In genomic region chr9:45345516-45345915, GRCm38 (mm10) we compare ENCODE assay signal across 9 mouse cellular contexts. TPM values are rescaled to one million over a fixed set of nuclear protein-coding genes. Genes with fewer than 3 reads are reported as not detected.
DNase-seq lines count a peak whose midpoint lies in the region; ATAC-seq and TF ChIP-seq lines count a peak whose summit lies in the region.
"Had no signal": no experiment of that assay in that cellular context is flagged by ENCODE, and none has a peak within 500 bp of the region (broad histone marks: within the 10 kb centered on the region; RNA-seq: fewer than 3 reads in every experiment).

No protein-coding gene starts in this region.

- no peaks in the 10 kb centered on the region for H3K9me3 ChIP-seq in midbrain, embryonic 14.5 days (ENCODE audit: control insufficient read depth, low read length)
- H3K9me3 ChIP-seq in midbrain, embryonic 10.5 days (replicated peaks): no peaks in the 10 kb centered on the region
- no peaks in the 10 kb centered on the region for H3K9me3 ChIP-seq in kidney, postnatal 0 days (replicated peaks; ENCODE audit: low read length)
- H3K9me3 ChIP-seq in intestine, embryonic 15.5 days: no peaks in the 10 kb centered on the region

- H3K36me3 ChIP-seq in midbrain, embryonic 14.5 days (ENCODE audit: control insufficient read depth, insufficient read depth, low read length): no peaks in the 10 kb centered on the region
- no peaks in the 10 kb centered on the region for H3K36me3 ChIP-seq in midbrain, embryonic 10.5 days
- H3K36me3 ChIP-seq in kidney, postnatal 0 days (ENCODE audit: insufficient read depth, low read length): no peaks in the 10 kb centered on the region
- no peaks in the 10 kb centered on the region for H3K36me3 ChIP-seq in intestine, embryonic 15.5 days

- no peak overlapping the region for H3K27ac ChIP-seq in midbrain, embryonic 14.5 days (replicated peaks; ENCODE audit: low read depth, low read length)
- H3K27ac ChIP-seq in midbrain, embryonic 10.5 days (replicated peaks): no peak overlapping the region
- H3K27ac ChIP-seq in kidney, postnatal 0 days: no peak overlapping the region
- H3K27ac ChIP-seq in intestine, embryonic 15.5 days: no peak overlapping the region

- WGBS in midbrain, embryonic 14.5 days: 76% methylated on average over 2 of the region's 2 CpGs
- 78% methylated on average over 2 of the region's 2 CpGs for WGBS in midbrain, embryonic 10.5 days
- WGBS in kidney, postnatal 0 days: 31% methylated on average over 2 of the region's 2 CpGs
- 53% methylated on average over 2 of the region's 2 CpGs for WGBS in intestine, embryonic 15.5 days

- peak; percentile 29 for DNase-seq in gastrocnemius, adult 18-20 months (ENCODE audit: low spot score)
- DNase-seq in gastrocnemius, adult 8-10 months (ENCODE audit: low spot score in 2 of 2): no peak
- peak; percentile 77 for DNase-seq in midbrain, embryonic 14.5 days
- DNase-seq in midbrain, embryonic 10.5 days (ENCODE audit: low spot score): no peak
- peak; percentile 38 to 55 for DNase-seq in cerebellum, postnatal 36 days
- DNase-seq in kidney, postnatal 0 days (ENCODE audit: low spot score): peak; percentile 81
- no peak for DNase-seq in ovary, postnatal 10 days (ENCODE audit: low spot score)

- no peak overlapping the region for H3K4me2 ChIP-seq in midbrain, embryonic 14.5 days (ENCODE audit: low read length)
- no peak overlapping the region for H3K4me2 ChIP-seq in kidney, postnatal 0 days (ENCODE audit: low read length)
- no peak overlapping the region for H3K4me2 ChIP-seq in intestine, embryonic 15.5 days (replicated peaks)

- H3K4me1 ChIP-seq in midbrain, embryonic 14.5 days (ENCODE audit: control insufficient read depth, insufficient read depth, low read length): no peaks in the 10 kb centered on the region
- H3K4me1 ChIP-seq in midbrain, embryonic 10.5 days: peaks cover 6% of the 10 kb centered on the region; the same call in 1 of the 2 replicates
- no peaks in the 10 kb centered on the region for H3K4me1 ChIP-seq in kidney, postnatal 0 days (replicated peaks; ENCODE audit: insufficient read depth, low read length)
- H3K4me1 ChIP-seq in intestine, embryonic 15.5 days (replicated peaks): no peaks in the 10 kb centered on the region

- no peak for ATAC-seq in midbrain, embryonic 14.5 days (ENCODE audit: low FRiP score, low TSS enrichment)
- ATAC-seq in kidney, postnatal 0 days (replicated peaks; ENCODE audit: low FRiP score, low read depth): peak; percentile 57; the same call in 1 of the 2 replicates
- no peak for ATAC-seq in intestine, embryonic 15.5 days
- ATAC-seq: Patski had no signal

- H3K27me3 ChIP-seq in midbrain, embryonic 14.5 days (ENCODE audit: control insufficient read depth, insufficient read depth, low read length): no peaks in the 10 kb centered on the region
- H3K27me3 ChIP-seq in midbrain, embryonic 10.5 days (ENCODE audit: low read depth, poor library complexity, severe bottlenecking): no peaks in the 10 kb centered on the region
- H3K27me3 ChIP-seq in kidney, postnatal 0 days (ENCODE audit: insufficient read depth, low read length): no peaks in the 10 kb centered on the region
- H3K27me3 ChIP-seq in intestine, embryonic 15.5 days (replicated peaks): no peaks in the 10 kb centered on the region

- peak; percentile 83 for TF ChIP-seq CTCF in kidney, postnatal 0 days (IDR thresholded peaks at IDR 0.05; ENCODE audit: low read depth)

- H3K9ac ChIP-seq in midbrain, embryonic 14.5 days (replicated peaks; ENCODE audit: low read length): no peak overlapping the region
- no peak overlapping the region for H3K9ac ChIP-seq in kidney, postnatal 0 days (ENCODE audit: low read depth, low read length)
- no peak overlapping the region for H3K9ac ChIP-seq in intestine, embryonic 15.5 days

- H3K4me3 ChIP-seq in midbrain, embryonic 14.5 days (replicated peaks; ENCODE audit: low read depth, low read length): no peak overlapping the region
- H3K4me3 ChIP-seq in midbrain, embryonic 10.5 days: no peak overlapping the region
- H3K4me3 ChIP-seq in kidney, postnatal 0 days (replicated peaks; ENCODE audit: low read depth, low read length): no peak overlapping the region
- no peak overlapping the region for H3K4me3 ChIP-seq in intestine, embryonic 15.5 days (replicated peaks)

RNA-seq across cellular contexts. Expression of gene Fxyd6, which starts 24.5 kb away (rescaled TPM):
- 10 to 100 TPM; 55.0 to 93.3 TPM for total RNA-seq in gastrocnemius, adult 18-20 months (2021)
- 10 to 100 TPM; 42.6 to 50.9 (median 47.3) TPM for total RNA-seq in gastrocnemius, adult 8-10 months (2022)
- polyA plus RNA-seq in midbrain, embryonic 14.5 days (2014; fragmentation: Nextera tagmentation; extraction: Ambion mirVana): 348 and 508 TPM in 2 replicates
- polyA plus RNA-seq in midbrain, embryonic 10.5 days (2016; fragmentation: Nextera tagmentation; extraction: Ambion mirVana): 164 and 189 TPM in 2 replicates
- 141 and 147 TPM in 2 replicates for polyA plus RNA-seq in kidney, postnatal 0 days (2015; fragmentation: Nextera tagmentation; extraction: Ambion mirVana)
- polyA plus RNA-seq in intestine, embryonic 15.5 days (2015; fragmentation: Nextera tagmentation; extraction: Ambion mirVana): 76.5 and 77.2 TPM in 2 replicates

RNA-seq across cellular contexts. Expression of gene Tmprss13, which starts 26.6 kb away (rescaled TPM):
- total RNA-seq in gastrocnemius, adult 18-20 months (2021): under 1 TPM; 0.27 to 0.64 TPM
- 1 to 10 TPM in 1 of 4 experiments, under 1 TPM in 3; 0.16 to 1.3 (median 0.50) TPM for total RNA-seq in gastrocnemius, adult 8-10 months (2022)
- polyA plus RNA-seq in midbrain, embryonic 14.5 days (2014; fragmentation: Nextera tagmentation; extraction: Ambion mirVana): 0.07 TPM in 1 of 2 replicates, not detected in the other
- 0.05 TPM in 1 of 2 replicates, not detected in the other for polyA plus RNA-seq in midbrain, embryonic 10.5 days (2016; fragmentation: Nextera tagmentation; extraction: Ambion mirVana)
- 0.46 and 0.76 TPM in 2 replicates for polyA plus RNA-seq in kidney, postnatal 0 days (2015; fragmentation: Nextera tagmentation; extraction: Ambion mirVana)
- 0.36 and 0.40 TPM in 2 replicates for polyA plus RNA-seq in intestine, embryonic 15.5 days (2015; fragmentation: Nextera tagmentation; extraction: Ambion mirVana)
- polyA plus RNA-seq: Patski had no signal

RNA-seq across cellular contexts. Expression of gene Fxyd2, which starts 54.0 kb away (rescaled TPM):
- 1 to 10 TPM; 2.4 to 3.8 TPM for total RNA-seq in gastrocnemius, adult 18-20 months (2021)
- total RNA-seq in gastrocnemius, adult 8-10 months (2022): 1 to 10 TPM in 2 of 4 experiments, under 1 TPM in 1, not detected in 1; 0.88 to 3.6 (median 1.7) TPM
- polyA plus RNA-seq in midbrain, embryonic 14.5 days (2014; fragmentation: Nextera tagmentation; extraction: Ambion mirVana): 8.0 and 14.1 TPM in 2 replicates
- 0.83 and 1.8 TPM in 2 replicates for polyA plus RNA-seq in midbrain, embryonic 10.5 days (2016; fragmentation: Nextera tagmentation; extraction: Ambion mirVana)
- 2,817 and 2,959 TPM in 2 replicates for polyA plus RNA-seq in kidney, postnatal 0 days (2015; fragmentation: Nextera tagmentation; extraction: Ambion mirVana)
- 2.6 and 3.0 TPM in 2 replicates for polyA plus RNA-seq in intestine, embryonic 15.5 days (2015; fragmentation: Nextera tagmentation; extraction: Ambion mirVana)

Comparison
In these comparisons a context has a peak if more than half of its experiments do, and no peak if none do; other contexts are left out.
1. DNase-seq: peak in gastrocnemius, adult 18-20 months (single experiment), midbrain, embryonic 14.5 days (single experiment), cerebellum, postnatal 36 days (2 of 2) and kidney, postnatal 0 days (single experiment); none in gastrocnemius, adult 8-10 months (0 of 2), midbrain, embryonic 10.5 days (single experiment) and ovary, postnatal 10 days (single experiment).
2. RNA of gene Fxyd2, which starts 54.0 kb away (polyA plus RNA-seq): 2,817 to 2,959 TPM in kidney, postnatal 0 days; 8.0 to 14.1 TPM in midbrain, embryonic 14.5 days, 2.6 to 3.0 TPM in intestine, embryonic 15.5 days and 0.83 to 1.8 TPM in midbrain, embryonic 10.5 days; every median in the first group is over 100 times any median in the second.